Mouse (Mus musculus) megakaryocyte, embryonic 14.5 days (primary cell): ENCODE results near the gene Mmp20.

Experiments used
- FLI1 ChIP-seq: IDR thresholded peaks from 2 replicates; pipeline ENCODE4 v1.6.1; 2012; ENCODE audit warnings: low read length, inconsistent platforms, mixed read lengths
- GATA1 ChIP-seq: IDR thresholded peaks from 3 replicates; pipeline ENCODE4 v1.6.1; 2012; ENCODE audit warnings: mixed read lengths, low read length, inconsistent platforms, borderline replicate concordance

DNA sequence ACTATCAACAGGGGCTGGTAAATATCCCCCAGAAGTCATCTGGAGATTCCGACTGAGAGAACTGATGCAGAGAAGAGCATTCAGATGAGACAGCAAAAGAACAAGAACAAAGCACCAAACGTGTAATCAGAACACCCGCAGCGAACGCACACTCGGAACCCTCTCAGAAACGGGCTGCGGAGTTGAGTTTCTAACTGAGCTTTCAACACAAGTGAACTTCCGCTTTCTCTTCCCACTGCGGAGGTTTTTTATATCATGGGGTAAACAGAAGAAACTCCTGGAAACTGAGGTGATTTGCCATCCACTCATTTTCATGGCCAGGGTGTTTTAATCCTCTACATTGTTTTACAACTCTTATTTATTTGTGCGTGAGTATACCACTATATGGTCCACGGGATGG, 22.4 kb upstream of the Mmp20 start:
- TF ChIP-seq GATA1 (no peak), FLI1 (no peak)
